Mouse (Mus musculus) CH12.LX (cell line): ENCODE data around the gene Nupr1l. TPM values are rescaled to one million over a fixed set of nuclear protein-coding genes. Genes with fewer than 3 reads are reported as not detected.

Experiments
- DNase-seq: peaks from one replicate; pipeline ENCODE4 v3.0.0-alpha.2; 2013; ENCODE audit errors: extremely low read depth
- H3K27ac ChIP-seq: 2 replicates; pipeline ENCODE4 v1.5.1; 2012; ENCODE audit warnings: low read depth, mild to moderate bottlenecking, control low read depth, moderate library complexity; ENCODE audit not compliant: insufficient read depth
- H3K27me3 ChIP-seq: replicated peaks from 2 replicates; pipeline ENCODE3; 2012; ENCODE audit warnings: inconsistent platforms
- H3K36me3 ChIP-seq, 2 experiments: replicated peaks in 1 of 2; 2 replicates each; pipeline versions ENCODE3 to v1.6.1; 2012; ENCODE audit warnings: inconsistent platforms in 1 of 2, low read length in 1 of 2, mild to moderate bottlenecking in 1 of 2, mixed read lengths in 1 of 2, moderate library complexity in 1 of 2; ENCODE audit not compliant: control insufficient read depth in 1 of 2, insufficient read depth in 1 of 2
- H3K4me1 ChIP-seq, 2 experiments: 2 replicates each; pipeline ENCODE4 v1.6.1; 2012; ENCODE audit warnings: inconsistent platforms in 1 of 2, moderate library complexity in 1 of 2; ENCODE audit not compliant: insufficient read depth in 2 of 2, control insufficient read depth in 1 of 2
- H3K4me2 ChIP-seq: 2 replicates; pipeline ENCODE4 v1.6.1; 2012; ENCODE audit warnings: low read depth, mild to moderate bottlenecking, control low read depth; ENCODE audit not compliant: poor library complexity, insufficient read depth, severe bottlenecking
- H3K4me3 ChIP-seq, 3 experiments: fragments of 150-350 bp in 1 of 3; sonication (generic) in 1 of 3; replicated peaks in 1 of 3; 2 replicates each; pipeline versions ENCODE3 to v1.5.1; 2011 to 2012; ENCODE audit warnings: low read depth in 2 of 3, low read length in 2 of 3, mild to moderate bottlenecking in 2 of 3, moderate library complexity in 2 of 3, control low read depth in 1 of 3, improper control_type of control experiment in 1 of 3, inconsistent platforms in 1 of 3, mixed read lengths in 1 of 3; ENCODE audit not compliant: poor library complexity in 1 of 3
- H3K79me2 ChIP-seq: replicated peaks from 2 replicates; pipeline ENCODE4 v1.6.1; 2012; ENCODE audit warnings: mild to moderate bottlenecking, moderate library complexity; ENCODE audit not compliant: control insufficient read depth, poor library complexity, insufficient read depth, severe bottlenecking; ENCODE audit errors: extremely low read depth
- H3K9ac ChIP-seq: 2 replicates; pipeline ENCODE4 v1.6.1; 2012; ENCODE audit warnings: low read depth, mild to moderate bottlenecking, control low read depth, moderate library complexity; ENCODE audit not compliant: insufficient read depth
- H3K9me3 ChIP-seq: replicated peaks from 2 replicates; pipeline ENCODE3; 2012; ENCODE audit warnings: low read length, inconsistent platforms, mixed read lengths
- CHD1 ChIP-seq: IDR thresholded peaks from 2 replicates; pipeline ENCODE4 v1.6.1; 2012; ENCODE audit warnings: low read depth, low read length, improper control_type of control experiment, inconsistent platforms
- CHD2 ChIP-seq: IDR thresholded peaks from 2 replicates; pipeline ENCODE4 v1.6.1; 2011; ENCODE audit warnings: low read length, improper control_type of control experiment
- EP300 ChIP-seq: IDR thresholded peaks from 2 replicates; pipeline ENCODE4 v1.6.1; 2011; ENCODE audit warnings: low read length, improper control_type of control experiment
- GABPA ChIP-seq: IDR thresholded peaks from 2 replicates; pipeline ENCODE4 v1.6.1; 2012; ENCODE audit warnings: low read depth, low read length, improper control_type of control experiment, inconsistent platforms; ENCODE audit not compliant: insufficient replicate concordance
- IRF4 ChIP-seq: IDR thresholded peaks from 2 replicates; pipeline ENCODE4 v1.6.1; 2014; ENCODE audit warnings: low read depth, mild to moderate bottlenecking, inconsistent platforms, low read length, improper control_type of control experiment
- JUND ChIP-seq: conservative IDR thresholded peaks from 2 replicates; pipeline ENCODE4 v1.6.1; 2011; ENCODE audit warnings: low read depth, low read length, improper control_type of control experiment
- KAT2A ChIP-seq: IDR thresholded peaks from 2 replicates; pipeline ENCODE4 v1.6.1; 2012; ENCODE audit warnings: low read length, improper control_type of control experiment, inconsistent platforms; ENCODE audit not compliant: insufficient replicate concordance
- NELFE ChIP-seq: IDR thresholded peaks from 2 replicates; pipeline ENCODE4 v1.6.1; 2011; ENCODE audit warnings: low read depth, low read length, improper control_type of control experiment
- PAX5 ChIP-seq: IDR thresholded peaks from 2 replicates; pipeline ENCODE4 v1.6.1; 2012; ENCODE audit warnings: low read length, inconsistent platforms, mixed read lengths
- POLR2A ChIP-seq: IDR thresholded peaks from 2 replicates; pipeline ENCODE4 v1.6.1; 2011; ENCODE audit warnings: low read depth, mild to moderate bottlenecking, improper control_type of control experiment, low read length
- RAD21 ChIP-seq: IDR thresholded peaks from 2 replicates; pipeline ENCODE4 v1.6.1; 2011; ENCODE audit warnings: low read depth, mild to moderate bottlenecking, low read length, improper control_type of control experiment, moderate library complexity
- TBP ChIP-seq: conservative IDR thresholded peaks from 2 replicates; pipeline ENCODE4 v1.6.1; 2011; ENCODE audit warnings: low read depth, low read length, improper control_type of control experiment
- TCF12 ChIP-seq: IDR thresholded peaks from 2 replicates; pipeline ENCODE4 v1.6.1; 2014; ENCODE audit warnings: low read depth, mild to moderate bottlenecking, inconsistent platforms, low read length, improper control_type of control experiment
- USF1 ChIP-seq: IDR thresholded peaks from 2 replicates; pipeline ENCODE4 v1.6.1; 2014; ENCODE audit warnings: low read depth, mild to moderate bottlenecking, inconsistent platforms, low read length, improper control_type of control experiment
- ZC3H11A ChIP-seq: IDR thresholded peaks from 2 replicates; pipeline ENCODE4 v1.6.1; 2012; ENCODE audit warnings: low read depth, mild to moderate bottlenecking, inconsistent platforms, low read length, improper control_type of control experiment
- ZKSCAN1 ChIP-seq: IDR thresholded peaks from 2 replicates; pipeline ENCODE4 v1.6.1; 2012; ENCODE audit warnings: low read depth, inconsistent platforms, low read length, improper control_type of control experiment, borderline replicate concordance
- dilution Hi-C: fragments of 300-500 bp; cut with MboI; formaldehyde crosslinking; loops from 2 replicates; pipeline ENCODE4 v1.14.3; 2020; ENCODE audit warnings: low sequenced_read_pairs; ENCODE audit not compliant: extremely low pct_unique_long_range_greater_than_20kb, extremely low pct_ligation_motif_present
- in situ Hi-C: fragments of 300-500 bp; cut with MboI; formaldehyde crosslinking; loops from 3 replicates; pipeline ENCODE4 v1.14.3; 2019; ENCODE audit warnings: low sequenced_read_pairs, low pct_ligation_motif_present, low pct_unique_long_range_greater_than_20kb, mixed read lengths
- polyA plus RNA-seq: library from polyadenylated mRNA; unstranded; fragments of >175 nt; gene quantifications from 2 replicates; pipeline ENCODE4 v1.2.1, GENCODE M21; 2012; ENCODE audit warnings: low read depth; ENCODE audit not compliant: insufficient read length
- total RNA-seq, 2 experiments: library from RNA; depleted of rRNA; stranded (reverse); fragments of 300-350 nt in 1 of 2; fragments of >200 nt in 1 of 2; gene quantifications; 2 replicates each; pipeline ENCODE4 v1.2.3; 2012 to 2014

Gene Nupr1l
- total and polyA plus RNA-seq, 3 experiments = 0.46 to 0.68 TPM; not detected in 1

DNA sequence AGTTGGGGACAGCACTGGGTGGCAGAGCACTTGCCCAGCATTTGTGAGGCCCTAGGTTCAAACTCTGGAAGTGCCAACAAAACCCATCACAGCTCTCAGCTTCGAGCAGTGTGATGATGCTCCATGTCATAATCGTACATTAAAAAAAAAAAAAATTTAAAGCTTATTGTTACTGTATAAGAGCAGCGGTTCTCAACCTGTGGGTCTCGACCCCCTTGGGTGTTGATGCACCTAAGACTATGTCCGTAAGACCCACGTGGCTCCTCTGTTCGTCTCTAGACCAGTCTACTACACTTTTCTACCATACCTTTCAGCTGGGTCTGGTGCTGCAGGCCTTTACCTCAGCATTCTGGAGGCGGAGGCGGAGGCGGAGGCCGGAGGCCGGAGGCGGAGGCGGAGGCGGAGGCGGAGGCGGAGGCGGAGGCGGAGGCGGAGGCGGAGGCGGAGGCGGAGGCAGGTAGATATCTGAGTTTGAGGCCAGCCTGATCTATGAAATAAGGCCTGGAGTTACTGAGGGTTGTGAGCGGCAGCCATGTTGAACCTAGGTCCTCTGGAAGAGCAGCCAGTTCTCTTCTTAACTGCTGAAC is 9.8 kb downstream of the Nupr1l start:
- H3K9ac ChIP-seq = no peak overlapping the region
- in situ Hi-C loops (no loop called here), dilution Hi-C loops (no loop called here)
- peaks cover 0 to 2% of the 10 kb centered on the region in 2 experiments; a peak in 1 of 4 replicates for H3K4me1 ChIP-seq
- no peak overlapping the region for H3K4me3 ChIP-seq
- no peaks in the 10 kb centered on the region for H3K9me3 ChIP-seq
- H3K36me3 ChIP-seq = no peaks in the 10 kb centered on the region
- no peaks in the 10 kb centered on the region for H3K79me2 ChIP-seq
- no peak overlapping the region for H3K27ac ChIP-seq
- no peak overlapping the region for H3K4me2 ChIP-seq
- H3K27me3 ChIP-seq = no peaks in the 10 kb centered on the region
- TF ChIP-seq USF1 = no peak
- TF ChIP-seq EP300 = no peak
- TF ChIP-seq GABPA = no peak
- TF ChIP-seq PAX5 = no peak
- no peak for TF ChIP-seq NELFE
- no peak for TF ChIP-seq ZKSCAN1
- TF ChIP-seq TBP = no peak
- no peak for TF ChIP-seq CHD1
- TF ChIP-seq CHD2 = no peak
- no peak for TF ChIP-seq POLR2A
- TF ChIP-seq KAT2A = no peak
- no peak for TF ChIP-seq TCF12
- TF ChIP-seq IRF4 = no peak
- DNase-seq = no peak

DNA sequence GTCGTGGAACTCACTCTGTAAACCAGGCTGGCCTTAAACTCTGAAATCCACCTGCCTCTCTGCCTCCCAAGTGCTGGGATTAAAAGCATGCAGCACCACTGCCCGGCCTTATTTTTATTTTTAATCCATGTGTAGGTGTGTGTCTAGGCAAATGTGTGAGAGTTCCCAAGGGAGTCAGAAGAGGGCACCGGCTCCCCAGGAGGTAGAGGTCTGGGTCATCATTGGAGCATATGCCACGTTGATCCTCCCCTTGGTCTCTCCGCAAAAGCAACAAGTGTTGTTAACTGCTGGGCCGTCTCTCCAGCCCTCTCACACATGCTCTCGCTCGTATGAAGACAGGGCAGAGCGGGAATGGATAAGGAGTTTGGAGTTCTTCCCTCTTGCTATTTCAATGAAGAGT is 10.4 kb downstream of the Nupr1l start:
- dilution Hi-C loops = no loop called here
- H3K4me3 ChIP-seq = no peak overlapping the region
- no peaks in the 10 kb centered on the region for H3K27me3 ChIP-seq
- no peak overlapping the region for H3K27ac ChIP-seq
- no peak overlapping the region for H3K4me2 ChIP-seq
- no peaks in the 10 kb centered on the region for H3K9me3 ChIP-seq
- TF ChIP-seq RAD21 (no peak), JUND (no peak), IRF4 (no peak), ZC3H11A (no peak), NELFE (no peak), EP300 (no peak)
- peaks cover 0 to 2% of the 10 kb centered on the region in 2 experiments; a peak in 1 of 4 replicates for H3K4me1 ChIP-seq
- H3K36me3 ChIP-seq = no peaks in the 10 kb centered on the region
- DNase-seq = no peak
- H3K79me2 ChIP-seq = no peaks in the 10 kb centered on the region
- H3K9ac ChIP-seq = no peak overlapping the region
- in situ Hi-C loops = no loop called here
